Mouse (Mus musculus) liver, adult 2 months (tissue): ENCODE measurements at regions not wholly inside any gene's neighbourhood (a gene's known extent, or its start where the extent isn't known, plus 50 kb on each side); places are given as distances from the start of the nearest gene placed in this dataset.
A peak's percentile ranks its signal among the peaks of the same experiment; 100 is the strongest.
"Not testable (repeated sequence)": the region's sequence is repeated elsewhere in the genome, so short reads cannot be mapped to it uniquely, and the experiment has no call there.

Experiments
- DNase-seq: peaks from one replicate; pipeline ENCODE4 v3.0.0-alpha.2; 2011; ENCODE audit warnings: low read depth, low spot score; ENCODE audit errors: extremely low read depth
- H3K27ac ChIP-seq: fragments of 200-500 bp; replicated peaks from 2 replicates; pipeline ENCODE4 v1.5.1; 2012; ENCODE audit warnings: low read depth, mild to moderate bottlenecking, control low read depth, inconsistent platforms, low read length; ENCODE audit not compliant: insufficient read depth
- H3K27me3 ChIP-seq: fragments of 200-500 bp; 2 replicates; pipeline ENCODE4 v1.6.1; 2012; ENCODE audit warnings: mild to moderate bottlenecking, moderate library complexity, low read length, inconsistent platforms; ENCODE audit not compliant: control insufficient read depth, insufficient read depth
- H3K36me3 ChIP-seq: fragments of 200-500 bp; 2 replicates; pipeline ENCODE4 v1.6.1; 2012; ENCODE audit warnings: low read length, inconsistent platforms; ENCODE audit not compliant: control insufficient read depth, insufficient read depth
- H3K4me1 ChIP-seq: fragments of 200-500 bp; 2 replicates; pipeline ENCODE4 v1.6.1; 2011; ENCODE audit warnings: low read length; ENCODE audit not compliant: control insufficient read depth, insufficient read depth
- H3K4me3 ChIP-seq: fragments of 200-500 bp; 2 replicates; pipeline ENCODE4 v1.5.1; 2011; ENCODE audit warnings: low read depth, mild to moderate bottlenecking, control low read depth, low read length, moderate library complexity; ENCODE audit not compliant: insufficient read depth
- H3K79me2 ChIP-seq: fragments of 200-500 bp; 2 replicates; pipeline ENCODE4 v1.6.1; 2012; ENCODE audit warnings: inconsistent platforms, mild to moderate bottlenecking, low read length, moderate library complexity; ENCODE audit not compliant: control insufficient read depth, insufficient read depth
- H3K9ac ChIP-seq: fragments of 200-500 bp; 2 replicates; pipeline ENCODE4 v1.6.1; 2012; ENCODE audit warnings: low read depth, mild to moderate bottlenecking, control low read depth, inconsistent platforms, low read length
- CTCF ChIP-seq: fragments of 200-500 bp; IDR thresholded peaks from 2 replicates; pipeline ENCODE4 v1.5.1; 2011; ENCODE audit warnings: low read depth, low read length, control low read depth
- POLR2A ChIP-seq: fragments of 200-500 bp; IDR thresholded peaks from 2 replicates; pipeline ENCODE4 v1.6.1; 2011; ENCODE audit warnings: low read length, control low read depth; ENCODE audit not compliant: insufficient read depth; ENCODE audit errors: extremely low read depth
- WGBS: fragments of 180-500 bp; shearing (Covaris S2); methylation state at CpG from one replicate; pipeline ENCODE4 v1.1.7; 2018; 5-methylcytosine and 5-hydroxymethylcytosine counted together

DNA sequence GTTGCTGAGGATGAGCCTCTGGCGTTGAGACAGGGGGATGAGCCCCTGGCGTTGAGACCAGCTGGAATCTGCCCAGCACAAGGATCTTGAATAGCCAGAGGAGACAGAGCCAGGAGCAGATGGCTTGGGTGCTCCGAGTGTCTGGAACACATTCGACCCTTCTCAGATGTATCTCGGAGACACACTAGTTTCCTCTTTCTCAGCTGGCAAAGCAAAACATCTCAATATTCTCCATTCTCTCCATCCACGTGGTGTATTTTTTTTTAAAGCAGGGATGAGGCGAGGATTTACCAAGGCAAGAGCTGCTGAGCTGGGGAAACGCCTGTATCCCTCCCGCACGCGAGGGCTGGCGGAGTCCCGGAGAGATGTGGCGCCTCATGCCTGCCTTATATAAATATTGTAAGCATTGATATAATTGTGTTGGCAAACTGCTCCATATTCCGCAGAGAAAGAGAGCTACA is 109.7 kb upstream of the Ubl3 start:
- Histone ChIP-seq H3K4me3 (no peak overlapping the region), H3K27ac (no peak overlapping the region), H3K79me2 (no peaks in the 10 kb centered on the region), H3K27me3 (no peaks in the 10 kb centered on the region), H3K36me3 (no peaks in the 10 kb centered on the region), H3K9ac (no peak overlapping the region), H3K4me1 (no peaks in the 10 kb centered on the region)
- TF ChIP-seq CTCF (no peak), POLR2A (no peak)
- DNase-seq: no peak
- WGBS: 85% methylated on average over 15 of the region's 15 CpGs

DNA sequence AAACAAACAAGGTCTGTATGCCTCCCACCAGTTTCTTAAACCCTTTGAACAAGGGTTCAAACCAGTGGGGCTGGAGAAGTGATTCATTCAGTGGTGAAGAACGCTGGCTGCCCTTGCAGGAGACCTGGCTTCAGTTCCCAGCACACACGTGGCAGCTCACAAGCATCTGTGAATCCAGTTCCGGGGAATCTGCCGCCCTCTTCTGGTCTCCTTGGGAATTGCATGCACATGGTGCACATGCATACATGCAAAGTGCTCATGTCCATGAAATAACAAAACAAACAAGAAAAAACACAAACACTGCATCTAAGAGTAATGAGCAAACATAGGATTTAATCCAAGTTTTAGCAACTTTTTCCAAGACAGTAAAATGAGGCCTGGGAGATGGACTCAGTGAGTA is 108.5 kb upstream of the Ubl3 start:
- TF ChIP-seq POLR2A (no peak), CTCF (peak; percentile 38)
- H3K36me3 ChIP-seq: no peaks in the 10 kb centered on the region
- H3K4me1 ChIP-seq: no peaks in the 10 kb centered on the region
- 81% methylated on average over 4 of the region's 4 CpGs for WGBS
- H3K27ac ChIP-seq: no peak overlapping the region
- H3K9ac ChIP-seq: no peak overlapping the region
- H3K27me3 ChIP-seq: no peaks in the 10 kb centered on the region
- no peak for DNase-seq
- H3K79me2 ChIP-seq: no peaks in the 10 kb centered on the region
- H3K4me3 ChIP-seq: no peak overlapping the region

DNA sequence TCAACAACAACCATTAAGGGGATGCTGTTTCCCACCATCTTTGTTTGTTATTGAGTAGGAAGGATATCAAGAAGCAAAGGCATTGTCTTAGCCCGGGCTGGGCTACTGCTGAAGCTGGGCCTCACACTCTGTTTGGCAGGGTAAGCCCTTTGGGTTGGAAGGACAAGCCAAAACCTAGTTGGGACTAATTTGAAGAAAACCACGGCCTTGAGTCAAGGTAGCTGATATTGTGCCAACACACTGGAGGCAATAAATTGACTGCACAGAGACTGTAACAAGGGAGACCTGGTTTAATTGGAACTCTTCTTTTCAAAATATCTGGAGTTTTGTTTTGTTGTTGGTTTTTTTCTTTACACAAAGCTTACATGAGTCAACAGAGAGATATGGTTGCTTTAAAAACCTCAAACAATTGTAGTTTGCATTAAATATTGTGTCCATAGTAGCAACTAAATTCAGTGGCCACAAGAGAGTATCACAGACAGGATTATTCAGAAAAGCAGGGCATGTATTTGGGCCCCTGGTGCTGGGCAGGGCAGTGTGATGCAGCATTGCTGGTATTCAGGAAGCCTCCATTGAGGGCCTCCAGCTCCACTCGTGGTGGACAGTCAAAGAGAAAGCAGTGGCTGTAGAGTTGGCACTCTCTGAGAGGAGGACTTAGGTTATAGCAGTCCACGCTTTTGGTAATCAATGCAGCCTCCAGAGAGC is 105.5 kb upstream of the Ubl3 start:
- Histone ChIP-seq H3K36me3 (no peaks in the 10 kb centered on the region), H3K79me2 (no peaks in the 10 kb centered on the region), H3K9ac (no peak overlapping the region), H3K4me3 (no peak overlapping the region), H3K27ac (no peak overlapping the region), H3K4me1 (no peaks in the 10 kb centered on the region), H3K27me3 (no peaks in the 10 kb centered on the region)
- TF ChIP-seq POLR2A: no peak
- TF ChIP-seq CTCF: no peak
- WGBS: 73% methylated on average over 4 of the region's 4 CpGs
- DNase-seq: no peak

DNA sequence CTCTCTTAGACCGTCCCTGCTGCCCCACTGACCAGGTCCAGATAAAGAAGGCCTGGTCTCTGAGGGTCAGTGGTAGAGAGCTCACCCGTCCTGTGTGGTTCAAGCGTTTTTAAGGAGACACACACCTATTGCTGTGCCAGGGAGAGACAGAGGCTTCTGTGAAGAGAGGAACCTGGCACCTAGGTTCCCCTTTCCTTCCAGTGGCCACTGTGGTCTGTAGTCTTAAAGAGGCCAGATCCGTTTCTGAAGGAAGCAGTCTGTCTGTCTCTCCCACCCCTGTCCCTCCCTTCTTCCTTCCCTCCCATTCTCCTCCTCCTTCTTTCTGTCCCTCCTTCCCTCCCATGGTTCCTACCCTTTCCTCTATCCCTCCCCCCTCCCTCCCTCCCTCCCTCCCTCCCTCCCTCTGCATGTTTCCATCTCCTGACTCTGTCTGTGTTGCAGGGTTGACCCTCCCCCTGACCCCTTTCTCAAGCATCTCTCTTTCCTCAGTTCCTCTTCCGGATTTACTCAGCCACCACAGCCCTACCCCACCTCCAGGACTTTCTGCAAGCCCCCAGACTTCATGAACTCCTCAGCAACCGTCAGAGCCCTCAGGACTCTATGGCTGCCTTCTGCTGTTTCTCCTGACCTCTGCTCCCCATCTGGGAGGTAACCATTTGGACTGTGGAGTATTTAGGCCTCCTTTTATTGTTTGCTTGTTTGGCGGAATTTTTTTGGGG is 100.1 kb upstream of the Ubl3 start:
- DNase-seq: no peak
- no peaks in the 10 kb centered on the region for H3K36me3 ChIP-seq
- H3K79me2 ChIP-seq: no peaks in the 10 kb centered on the region
- no peak for TF ChIP-seq POLR2A
- no peak for TF ChIP-seq CTCF
- no peak overlapping the region for H3K9ac ChIP-seq
- H3K4me3 ChIP-seq: no peak overlapping the region
- 75% methylated on average over 7 of the region's 7 CpGs for WGBS
- H3K27me3 ChIP-seq: no peaks in the 10 kb centered on the region
- H3K4me1 ChIP-seq: no peaks in the 10 kb centered on the region
- no peak overlapping the region for H3K27ac ChIP-seq

DNA sequence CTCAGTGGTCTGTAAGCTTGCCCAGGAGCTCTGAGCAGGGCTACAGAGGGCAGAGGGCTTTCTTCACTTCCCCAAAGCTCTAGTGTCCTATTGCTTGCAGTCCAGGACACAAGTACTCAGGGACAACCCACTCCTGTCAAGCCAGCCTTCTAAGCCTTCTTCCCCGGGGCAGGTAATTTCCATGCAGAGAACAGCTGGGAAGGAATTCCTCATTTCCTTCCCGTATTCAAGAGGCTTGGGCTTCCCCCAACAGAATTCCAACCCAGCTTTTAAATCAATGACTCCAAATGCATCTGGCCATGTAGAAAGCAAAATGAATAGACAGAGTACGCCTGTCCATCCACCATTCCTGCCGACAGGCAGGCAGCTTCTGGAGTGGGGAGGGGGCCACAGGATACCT is 99.1 kb upstream of the Ubl3 start:
- H3K27ac ChIP-seq: no peak overlapping the region
- no peaks in the 10 kb centered on the region for H3K79me2 ChIP-seq
- H3K36me3 ChIP-seq: no peaks in the 10 kb centered on the region
- no peaks in the 10 kb centered on the region for H3K4me1 ChIP-seq
- no peak for TF ChIP-seq CTCF
- no peak for TF ChIP-seq POLR2A
- H3K27me3 ChIP-seq: no peaks in the 10 kb centered on the region
- no peak for DNase-seq
- no peak overlapping the region for H3K9ac ChIP-seq
- WGBS: 81% methylated on average over 4 of the region's 4 CpGs
- no peak overlapping the region for H3K4me3 ChIP-seq

DNA sequence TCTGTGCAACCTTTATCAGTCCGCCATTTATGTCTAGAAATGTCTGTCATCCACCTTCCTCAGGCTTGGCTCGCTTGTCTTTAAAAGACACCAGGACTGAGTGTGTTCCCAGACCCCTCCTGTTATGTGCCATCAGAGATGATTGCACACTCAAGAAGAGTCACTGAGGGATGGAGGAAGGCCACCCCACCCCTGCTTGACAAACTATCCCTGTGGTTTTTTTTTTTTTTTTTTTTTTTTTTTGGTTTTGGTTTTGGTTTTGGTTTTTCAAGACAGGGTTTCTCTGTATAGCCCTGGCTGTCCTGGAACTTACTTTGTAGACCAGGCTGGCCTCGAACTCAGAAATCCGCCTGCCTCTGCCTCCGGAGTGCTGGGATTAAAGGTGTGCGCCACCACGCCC is 97.0 kb upstream of the Ubl3 start:
- H3K36me3 ChIP-seq, DNase-seq, H3K9ac ChIP-seq, H3K27me3 ChIP-seq, H3K79me2 ChIP-seq, H3K27ac ChIP-seq, H3K4me1 ChIP-seq, H3K4me3 ChIP-seq: not testable (repeated sequence)
- WGBS: 95% methylated on average over 7 of the region's 7 CpGs
